Mouse (Mus musculus) adrenal gland, adult 18-20 months (tissue): ENCODE data around the gene Mto1. TPM values are rescaled to one million over a fixed set of nuclear protein-coding genes. Genes with fewer than 3 reads are reported as not detected.
"Not testable (repeated sequence)": the region's sequence is repeated elsewhere in the genome, so short reads cannot be mapped to it uniquely, and the experiment has no call there.

Experiments
- DNase-seq, 2 experiments: peaks; one replicate each; pipeline ENCODE4 v3.0.0; 2021 to 2022; ENCODE audit warnings: low spot score in 2 of 2
- microRNA-seq, 2 experiments: library from miRNA; unstranded; fragments of <30 nt; microRNA quantifications; one replicate each; pipeline ENCODE4 v1.2.0; 2021; ENCODE audit warnings: borderline number of aligned reads in 2 of 2
- total RNA-seq, 2 experiments: library from RNA; stranded (reverse); gene quantifications; 1 replicate in 1 of 2; 2 replicates in 1 of 2; pipeline ENCODE4 v1.2.3; 2021

Gene Mto1
- total RNA-seq, 2 experiments from 2014 or later, result 27.2 to 29.2 TPM

GRCm38 (mm10) chr9:78504679-78505078, 56.7 kb downstream of the Mto1 start:
- no peak for DNase-seq

GRCm38 (mm10) chr9:78505223-78505622, 57.2 kb downstream of the Mto1 start:
- DNase-seq, result no peak

- no peak for DNase-seq
Measured at GRCm38 (mm10) chr9:78506002-78506721, 58.2 kb downstream of the Mto1 start.

GRCm38 (mm10) chr9:78506722-78507077, 58.7 kb downstream of the Mto1 start:
- no peak for DNase-seq

- DNase-seq, result no peak
Measured at GRCm38 (mm10) chr9:78508106-78508786, 60.2 kb downstream of the Mto1 start.

GRCm38 (mm10) chr9:78511705-78512104, 63.7 kb downstream of the Mto1 start:
- no peak for DNase-seq

GRCm38 (mm10) chr9:78513776-78514500, 65.9 kb downstream of the Mto1 start:
- no peak for DNase-seq

GRCm38 (mm10) chr9:78514681-78515080, 66.7 kb downstream of the Mto1 start:
- no peak for DNase-seq

GRCm38 (mm10) chr9:78516125-78516524, 68.1 kb downstream of the Mto1 start:
- no peak for DNase-seq

GRCm38 (mm10) chr9:78517237-78517636, 69.2 kb downstream of the Mto1 start:
- not testable (repeated sequence) for DNase-seq

GRCm38 (mm10) chr9:78520127-78520779, 72.2 kb downstream of the Mto1 start:
- no peak for DNase-seq

- peak; percentile 40 to 50 for DNase-seq
Measured at GRCm38 (mm10) chr9:78520780-78521601, 73.0 kb downstream of the Mto1 start.

GRCm38 (mm10) chr9:78521689-78522088, 73.7 kb downstream of the Mto1 start:
- DNase-seq, result peak in 1 of 2 experiments; percentile 23

Small RNA genes lying within 50 kb of the gene (microRNA-seq; reads per million reads assigned to microRNA genes)
- gene Gm26377, result 0 to 0.61 reads per million in 2 experiments

Other genes with a start within 250 kb of the Mto1 start
- gene Gsta1, start 217.6 kb upstream of the Mto1 start, total RNA-seq, result not detected
- not detected for gene Gm3776, start 191.1 kb upstream of the Mto1 start, total RNA-seq
- gene Gm10639, start 158.3 kb upstream of the Mto1 start, total RNA-seq, result under 1 TPM in 1 of 2 experiments, not detected in 1; 0.76 TPM
- not detected for gene Omt2a, start 133.4 kb upstream of the Mto1 start, total RNA-seq
- not detected for gene Omt2b, start 120.6 kb upstream of the Mto1 start, total RNA-seq
- gene Gsta2, start 92.4 kb upstream of the Mto1 start, total RNA-seq, result 1 to 10 TPM in 1 of 2 experiments, under 1 TPM in 1; 0.42 to 9.7 TPM
- not detected for gene Dppa5a, start 80.0 kb upstream of the Mto1 start, total RNA-seq
- gene Ooep, start 69.5 kb upstream of the Mto1 start, total RNA-seq, result not detected
- gene Ddx43, start 52.4 kb upstream of the Mto1 start, total RNA-seq, result not detected
- gene Cgas, start 5.0 kb upstream of the Mto1 start, total RNA-seq, result under 1 TPM; 0.66 to 0.90 TPM
- not detected for gene Gm17324, start 578 bp downstream of the Mto1 start, total RNA-seq
- 1,000 to 10,000 TPM; 6,346 to 6,879 TPM for gene Eef1a1, start 40.9 kb downstream of the Mto1 start, total RNA-seq
- gene Slc17a5, start 139.8 kb downstream of the Mto1 start, total RNA-seq, result 1 to 10 TPM; 5.2 to 9.8 TPM
- under 1 TPM; 0.07 to 0.19 TPM for gene Cd109, start 167.3 kb downstream of the Mto1 start, total RNA-seq